Mouse (Mus musculus) ES-E14 (cell line): Measurements from ENCODE around the gene Trpt1. TPM values are rescaled to one million over a fixed set of nuclear protein-coding genes. Genes with fewer than 3 reads are reported as not detected.
A peak's percentile ranks its signal among the peaks of the same experiment; 100 is the strongest.

Experiments used
- DNase-seq: peaks from one replicate; pipeline ENCODE4 v3.0.0-alpha.2; 2013; ENCODE audit warnings: low read depth, low spot score
- H3K27ac ChIP-seq: 2 replicates; pipeline ENCODE4 v1.5.1; 2012; ENCODE audit warnings: low read depth, mild to moderate bottlenecking, low read length, moderate library complexity, mixed read lengths; ENCODE audit not compliant: poor library complexity, insufficient read depth, severe bottlenecking
- H3K36me3 ChIP-seq: 2 replicates; pipeline ENCODE4 v1.6.1; 2012; ENCODE audit warnings: mild to moderate bottlenecking, low read length, moderate library complexity, mixed read lengths; ENCODE audit not compliant: control insufficient read depth, poor library complexity, insufficient read depth, severe bottlenecking
- H3K4me1 ChIP-seq, 2 experiments: fragments of 150-350 bp in 1 of 2; sonication (generic) in 1 of 2; 2 replicates each; pipeline ENCODE4 v1.6.1; 2012; ENCODE audit warnings: low read length in 2 of 2, mild to moderate bottlenecking in 1 of 2, mixed read lengths in 1 of 2; ENCODE audit not compliant: control insufficient read depth in 2 of 2, insufficient read depth in 2 of 2, poor library complexity in 1 of 2
- H3K4me3 ChIP-seq, 2 experiments: fragments of 150-350 bp in 1 of 2; sonication (generic) in 1 of 2; 2 replicates each; pipeline ENCODE4 v1.5.1; 2012; ENCODE audit warnings: low read length in 2 of 2, low read depth in 1 of 2, mild to moderate bottlenecking in 1 of 2, mixed read lengths in 1 of 2; ENCODE audit not compliant: insufficient read depth in 1 of 2, poor library complexity in 1 of 2, severe bottlenecking in 1 of 2
- H3K9ac ChIP-seq: 2 replicates; pipeline ENCODE4 v1.6.1; 2012; ENCODE audit warnings: low read depth, mild to moderate bottlenecking, low read length, mixed read lengths; ENCODE audit not compliant: poor library complexity, insufficient read depth, severe bottlenecking
- H3K9me3 ChIP-seq: fragments of 150-350 bp; sonication (generic); 2 replicates; pipeline ENCODE4 v1.6.1; 2012; ENCODE audit warnings: low read depth, mild to moderate bottlenecking, low read length; ENCODE audit not compliant: control insufficient read depth, insufficient read depth
- CHD2 ChIP-seq: IDR thresholded peaks from 2 replicates; pipeline ENCODE4 v1.6.1; 2014; ENCODE audit warnings: mild to moderate bottlenecking, low read depth, low read length, inconsistent platforms
- HCFC1 ChIP-seq: IDR thresholded peaks from 2 replicates; pipeline ENCODE4 v1.6.1; 2012; ENCODE audit warnings: low read length, inconsistent platforms, borderline replicate concordance; ENCODE audit not compliant: insufficient read depth
- MAFK ChIP-seq: IDR thresholded peaks from 2 replicates; pipeline ENCODE4 v1.6.1; 2014; ENCODE audit warnings: mild to moderate bottlenecking, low read depth, low read length, inconsistent platforms; ENCODE audit not compliant: insufficient read depth
- ZC3H11A ChIP-seq: IDR thresholded peaks from 2 replicates; pipeline ENCODE4 v1.6.1; 2012; ENCODE audit warnings: low read depth, mild to moderate bottlenecking, inconsistent platforms, low read length, borderline replicate concordance
- ZNF384 ChIP-seq: IDR thresholded peaks from 2 replicates; pipeline ENCODE4 v1.6.1; 2012; ENCODE audit warnings: low read depth, low read length, inconsistent platforms
- in situ Hi-C, 2 experiments: fragments of 600-800 bp; cut with MboI; formaldehyde crosslinking; loops; one replicate each; pipeline ENCODE4 v1.15.1; 2025; ENCODE audit warnings: low sequenced_read_pairs in 2 of 2, inconsistent platforms in 1 of 2; ENCODE audit not compliant: unreplicated experiment in 2 of 2
- total RNA-seq: library from RNA; depleted of rRNA; stranded (reverse); fragments of 300-350 nt; gene quantifications from 2 replicates; pipeline ENCODE4 v1.2.3, GENCODE M21; 2012

The Trpt1 gene
- total RNA-seq, 1 experiment, result 5.0 TPM

GRCm38 (mm10) chr19:6971644-6972043 is 24.3 kb upstream of the Trpt1 start:
- H3K9ac ChIP-seq, result peak overlapping the region; percentile 2; the same call in 1 of the 2 replicates
- in situ Hi-C loops, result no loop called here
- no peak overlapping the region for H3K4me3 ChIP-seq
- peak overlapping the region; percentile 59; the same call in 1 of the 2 replicates for H3K27ac ChIP-seq
- no peaks in the 10 kb centered on the region for H3K9me3 ChIP-seq
- no peak for DNase-seq
- no peak for TF ChIP-seq ZNF384
- no peak for TF ChIP-seq HCFC1
- TF ChIP-seq MAFK, result no peak
- TF ChIP-seq CHD2, result no peak
- no peak for TF ChIP-seq ZC3H11A
- peaks cover 6% of the 10 kb centered on the region; the same call in 1 of the 2 replicates for H3K36me3 ChIP-seq
- H3K4me1 ChIP-seq, result peaks cover 11 to 37% of the 10 kb centered on the region in 2 experiments; a peak in 3 of 4 replicates

GRCm38 (mm10) chr19:6972247-6972917 is 23.5 kb upstream of the Trpt1 start:
- H3K27ac ChIP-seq, result peak overlapping the region; percentile 59; the same call in 1 of the 2 replicates
- in situ Hi-C loops, result no loop called here
- DNase-seq, result no peak
- peaks cover 11% of the 10 kb centered on the region for H3K36me3 ChIP-seq
- peak overlapping the region; percentile 2; the same call in 1 of the 2 replicates for H3K9ac ChIP-seq
- H3K9me3 ChIP-seq, result no peaks in the 10 kb centered on the region
- TF ChIP-seq ZC3H11A (no peak), ZNF384 (no peak), HCFC1 (no peak), MAFK (no peak), CHD2 (no peak)
- H3K4me1 ChIP-seq, result peaks cover 8 to 37% of the 10 kb centered on the region in 2 experiments; a peak in 3 of 4 replicates
- no peak overlapping the region for H3K4me3 ChIP-seq

GRCm38 (mm10) chr19:6973581-6974190 is 22.2 kb upstream of the Trpt1 start:
- H3K4me1 ChIP-seq, result peaks cover 5 to 35% of the 10 kb centered on the region in 2 experiments; a peak in 3 of 4 replicates
- no peak for DNase-seq
- peak overlapping the region; percentile 79 to 100 for H3K4me3 ChIP-seq
- H3K9ac ChIP-seq, result no peak overlapping the region
- no peaks in the 10 kb centered on the region for H3K9me3 ChIP-seq
- peaks cover 22% of the 10 kb centered on the region for H3K36me3 ChIP-seq
- in situ Hi-C loops, result no loop called here
- no peak for TF ChIP-seq ZC3H11A
- no peak for TF ChIP-seq ZNF384
- TF ChIP-seq MAFK, result no peak
- no peak for TF ChIP-seq CHD2
- TF ChIP-seq HCFC1, result no peak
- H3K27ac ChIP-seq, result no peak overlapping the region; the same call in 1 of the 2 replicates

GRCm38 (mm10) chr19:6974211-6975205 is 21.4 kb upstream of the Trpt1 start, which contains the start of gene Ppp1r14b:
Gene Ppp1r14b (plus strand): TSS chr19:6974968.
- Histone ChIP-seq H3K9me3 (no peaks in the 10 kb centered on the region), H3K36me3 (peaks cover 22% of the 10 kb centered on the region), H3K9ac (peak within 1 kb of the TSS; percentile 88), H3K4me3 (peak within 1 kb of the TSS; percentile 79 to 100), H3K27ac (peak within 1 kb of the TSS; percentile 74), H3K4me1 (peaks cover 5 to 35% of the 10 kb centered on the region in 2 experiments)
- DNase-seq, result peak; percentile 91
- in situ Hi-C loops, result no loop called here
- TF ChIP-seq ZC3H11A, result no peak
- TF ChIP-seq HCFC1, result peak; percentile 82
- no peak for TF ChIP-seq MAFK
- TF ChIP-seq ZNF384, result no peak
